Mouse (Mus musculus) neural tube, embryonic 14.5 days (tissue): Measurements from ENCODE around the gene Zbtb25. TPM values are rescaled to one million over a fixed set of nuclear protein-coding genes. Genes with fewer than 3 reads are reported as not detected.

Source experiments
- ATAC-seq: fragments of 200-750 bp; cut with Nextera tagmentation; 2 replicates; pipeline ENCODE4 v1.8.0; 2017; ENCODE audit warnings: low read depth, mild to moderate bottlenecking, moderate TSS enrichment, moderate library complexity
- H3K27ac ChIP-seq: fragments of 300-500 bp; sonication (generic); 2 replicates; pipeline ENCODE4 v1.5.1; 2014; ENCODE audit warnings: low read depth, mild to moderate bottlenecking, control low read depth, low read length, moderate library complexity, mixed read lengths
- H3K27me3 ChIP-seq: fragments of 300-500 bp; sonication (generic); 2 replicates; pipeline ENCODE4 v1.6.1; 2014; ENCODE audit warnings: low read length; ENCODE audit not compliant: control insufficient read depth, insufficient read depth
- H3K36me3 ChIP-seq: fragments of 300-500 bp; sonication (generic); 2 replicates; pipeline ENCODE4 v1.6.1; 2014; ENCODE audit warnings: low read length, mixed read lengths; ENCODE audit not compliant: control insufficient read depth, insufficient read depth
- H3K4me1 ChIP-seq: fragments of 300-500 bp; sonication (generic); 2 replicates; pipeline ENCODE4 v1.6.1; 2014; ENCODE audit warnings: low read length; ENCODE audit not compliant: control insufficient read depth, insufficient read depth
- H3K4me2 ChIP-seq: fragments of 300-500 bp; sonication (generic); 2 replicates; pipeline ENCODE4 v1.6.1; 2014; ENCODE audit warnings: mild to moderate bottlenecking, low read depth, low read length, control low read depth
- H3K4me3 ChIP-seq: fragments of 300-500 bp; sonication (generic); 2 replicates; pipeline ENCODE4 v1.5.1; 2014; ENCODE audit warnings: low read depth, low read length, control low read depth, mixed read lengths
- H3K9ac ChIP-seq: fragments of 300-500 bp; sonication (generic); replicated peaks from 2 replicates; pipeline ENCODE4 v1.6.1; 2014; ENCODE audit warnings: low read depth, mild to moderate bottlenecking, control low read depth, low read length, mixed read lengths
- H3K9me3 ChIP-seq: fragments of 300-500 bp; sonication (generic); 2 replicates; pipeline ENCODE4 v1.6.1; 2016; ENCODE audit warnings: low read length; ENCODE audit not compliant: control insufficient read depth
- WGBS: fragments of 180-500 bp; shearing (Covaris S2); extraction: QIAGEN DNeasy Blood & Tissue Kit; methylation state at CpG from one replicate; pipeline ENCODE4 v1.1.7; 2014; 5-methylcytosine and 5-hydroxymethylcytosine counted together
- polyA plus RNA-seq: library from polyadenylated mRNA; unstranded; fragments of >200 nt; fragmentation: Nextera tagmentation; extraction: Ambion mirVana; gene quantifications from 2 replicates; pipeline ENCODE4 v1.2.1, GENCODE M21; 2014

Zbtb25 gene
- polyA plus RNA-seq, 1 experiment from 2014 or later, result 16.6 TPM

GRCm38 (mm10) chr12:76310633-76311032, 58.8 kb downstream of the Zbtb25 start:
- 72% methylated on average over 6 of the region's 6 CpGs for WGBS
- no peak overlapping the region for H3K4me3 ChIP-seq
- no peaks in the 10 kb centered on the region for H3K36me3 ChIP-seq
- no peak for ATAC-seq
- H3K9me3 ChIP-seq, result no peaks in the 10 kb centered on the region
- no peak overlapping the region for H3K27ac ChIP-seq
- H3K27me3 ChIP-seq, result no peaks in the 10 kb centered on the region
- no peak overlapping the region for H3K9ac ChIP-seq
- 0 out of 2 replicates have a peak, but pooled peaks cover 3% of the 10 kb centered on the region for H3K4me1 ChIP-seq
- no peak overlapping the region for H3K4me2 ChIP-seq

GRCm38 (mm10) chr12:76310007-76310406, 59.4 kb downstream of the Zbtb25 start:
- H3K9ac ChIP-seq, result no peak overlapping the region
- no peak overlapping the region for H3K4me2 ChIP-seq
- no peak overlapping the region for H3K27ac ChIP-seq
- no peak overlapping the region for H3K4me3 ChIP-seq
- 87% methylated on average over 6 of the region's 6 CpGs for WGBS
- no peaks in the 10 kb centered on the region for H3K27me3 ChIP-seq
- no peak for ATAC-seq
- 0 out of 2 replicates have a peak, but pooled peaks cover 3% of the 10 kb centered on the region for H3K4me1 ChIP-seq
- no peaks in the 10 kb centered on the region for H3K9me3 ChIP-seq
- H3K36me3 ChIP-seq, result no peaks in the 10 kb centered on the region

GRCm38 (mm10) chr12:76308436-76308835, 61.0 kb downstream of the Zbtb25 start:
- Histone ChIP-seq H3K27ac (no peak overlapping the region), H3K27me3 (no peaks in the 10 kb centered on the region), H3K4me1 (0 out of 2 replicates have a peak, but pooled peaks cover 3% of the 10 kb centered on the region), H3K4me3 (no peak overlapping the region), H3K9ac (no peak overlapping the region), H3K36me3 (0 out of 2 replicates have a peak, but pooled peaks cover 4% of the 10 kb centered on the region), H3K9me3 (no peaks in the 10 kb centered on the region), H3K4me2 (no peak overlapping the region)
- no peak for ATAC-seq
- WGBS, result 92% methylated on average over 5 of the region's 5 CpGs

DNA sequence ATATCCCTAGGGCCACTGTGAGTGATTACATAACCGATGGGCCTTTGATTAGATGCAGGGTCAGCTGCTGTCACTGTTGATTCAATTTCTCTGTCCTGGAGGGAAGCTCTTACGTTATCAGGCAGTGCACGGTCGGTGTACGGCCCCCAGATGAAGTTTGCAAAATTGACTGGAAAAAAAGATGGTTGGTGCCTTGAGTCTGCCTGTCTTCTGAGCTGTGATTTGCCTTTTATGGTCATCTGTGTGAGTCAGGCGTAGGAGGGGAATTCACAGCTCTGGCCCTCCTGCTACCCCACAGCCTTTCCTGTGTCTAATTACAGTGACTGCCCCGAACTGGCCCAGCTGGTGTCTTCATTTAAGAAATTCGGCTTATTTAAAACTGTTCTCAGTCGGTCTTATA, 61.4 kb downstream of the Zbtb25 start:
- H3K4me3 ChIP-seq, result no peak overlapping the region
- ATAC-seq, result no peak
- 0 out of 2 replicates have a peak, but pooled peaks cover 4% of the 10 kb centered on the region for H3K36me3 ChIP-seq
- H3K4me2 ChIP-seq, result no peak overlapping the region
- 0 out of 2 replicates have a peak, but pooled peaks cover 3% of the 10 kb centered on the region for H3K4me1 ChIP-seq
- no peaks in the 10 kb centered on the region for H3K27me3 ChIP-seq
- no peak overlapping the region for H3K27ac ChIP-seq
- H3K9ac ChIP-seq, result no peak overlapping the region
- no peaks in the 10 kb centered on the region for H3K9me3 ChIP-seq
- 39% methylated on average over 9 of the region's 9 CpGs for WGBS

DNA sequence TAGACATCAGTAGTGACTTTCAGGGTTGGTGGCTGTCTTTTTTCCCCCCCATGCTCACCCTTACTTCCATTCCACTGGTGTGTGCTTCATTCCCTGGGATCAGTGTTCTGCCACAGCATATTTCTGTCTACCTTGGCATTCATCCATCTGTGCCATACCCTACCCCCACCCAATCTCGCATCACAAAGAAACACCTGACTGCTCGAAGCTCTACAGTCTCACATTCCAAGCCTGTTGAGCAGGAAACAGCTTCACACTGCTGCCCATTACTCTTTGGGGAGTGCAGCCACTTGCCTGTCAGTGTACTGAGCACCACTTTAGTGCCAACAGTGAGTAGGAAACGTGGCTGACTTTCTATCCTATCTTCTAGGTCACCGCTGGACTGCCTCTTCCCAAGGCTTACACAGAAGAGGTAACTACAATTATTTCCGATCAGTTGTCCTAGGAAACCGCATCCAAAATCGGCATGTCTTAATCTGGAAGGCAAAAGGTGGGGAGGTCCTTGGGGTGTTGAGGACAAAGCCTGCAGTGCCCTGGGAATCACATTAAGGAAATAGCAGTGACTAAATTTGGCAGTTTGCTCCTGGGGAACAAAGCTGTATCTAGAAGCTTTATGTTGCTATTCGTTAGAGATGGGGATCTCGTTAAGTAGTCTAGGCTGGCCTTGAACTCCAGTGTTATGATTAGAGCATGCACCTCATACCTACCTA, 62.4 kb downstream of the Zbtb25 start:
- Histone ChIP-seq H3K36me3 (0 out of 2 replicates have a peak, but pooled peaks cover 4% of the 10 kb centered on the region), H3K9me3 (no peaks in the 10 kb centered on the region), H3K27me3 (no peaks in the 10 kb centered on the region), H3K27ac (no peak overlapping the region), H3K9ac (no peak overlapping the region), H3K4me2 (no peak overlapping the region), H3K4me3 (no peak overlapping the region), H3K4me1 (0 out of 2 replicates have a peak, but pooled peaks cover 3% of the 10 kb centered on the region)
- 84% methylated on average over 9 of the region's 9 CpGs for WGBS
- ATAC-seq, result no peak; the same call in 1 of the 2 replicates

GRCm38 (mm10) chr12:76305107-76305506, 64.3 kb downstream of the Zbtb25 start:
- Histone ChIP-seq H3K27ac (no peak overlapping the region), H3K9ac (no peak overlapping the region), H3K4me2 (no peak overlapping the region), H3K36me3 (peaks cover 9% of the 10 kb centered on the region; the same call in 1 of the 2 replicates), H3K27me3 (no peaks in the 10 kb centered on the region), H3K4me3 (no peak overlapping the region), H3K4me1 (0 out of 2 replicates have a peak, but pooled peaks cover 3% of the 10 kb centered on the region), H3K9me3 (no peaks in the 10 kb centered on the region)
- ATAC-seq, result no peak
- WGBS, result 91% methylated on average over 8 of the region's 8 CpGs

DNA sequence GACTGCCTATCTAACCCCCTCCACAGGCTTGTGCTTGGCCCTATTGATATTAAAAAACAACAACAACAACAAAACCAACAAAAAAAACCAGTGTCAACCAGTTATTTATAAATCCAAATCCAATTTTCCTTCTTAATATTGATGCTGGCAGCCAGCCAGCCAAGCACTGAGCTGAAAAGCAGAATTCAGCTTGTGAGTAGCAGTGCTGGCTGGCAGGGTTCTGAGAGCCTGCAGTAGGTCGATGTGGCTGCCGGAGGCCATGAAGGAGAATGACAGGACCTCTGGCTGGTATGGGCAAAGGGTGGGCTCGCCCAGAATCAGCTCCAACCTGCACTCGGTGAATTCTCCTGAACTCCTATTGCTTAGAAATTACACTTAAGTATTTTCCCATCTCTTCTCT, 65.2 kb downstream of the Zbtb25 start:
- 0 out of 2 replicates have a peak, but pooled peaks cover 3% of the 10 kb centered on the region for H3K4me1 ChIP-seq
- peaks cover 9% of the 10 kb centered on the region; the same call in 1 of the 2 replicates for H3K36me3 ChIP-seq
- H3K9me3 ChIP-seq, result no peaks in the 10 kb centered on the region
- ATAC-seq, result no peak
- no peak overlapping the region for H3K4me2 ChIP-seq
- no peak overlapping the region for H3K9ac ChIP-seq
- H3K27ac ChIP-seq, result no peak overlapping the region
- H3K4me3 ChIP-seq, result no peak overlapping the region
- H3K27me3 ChIP-seq, result no peaks in the 10 kb centered on the region
- 77% methylated on average over 4 of the region's 4 CpGs for WGBS

DNA sequence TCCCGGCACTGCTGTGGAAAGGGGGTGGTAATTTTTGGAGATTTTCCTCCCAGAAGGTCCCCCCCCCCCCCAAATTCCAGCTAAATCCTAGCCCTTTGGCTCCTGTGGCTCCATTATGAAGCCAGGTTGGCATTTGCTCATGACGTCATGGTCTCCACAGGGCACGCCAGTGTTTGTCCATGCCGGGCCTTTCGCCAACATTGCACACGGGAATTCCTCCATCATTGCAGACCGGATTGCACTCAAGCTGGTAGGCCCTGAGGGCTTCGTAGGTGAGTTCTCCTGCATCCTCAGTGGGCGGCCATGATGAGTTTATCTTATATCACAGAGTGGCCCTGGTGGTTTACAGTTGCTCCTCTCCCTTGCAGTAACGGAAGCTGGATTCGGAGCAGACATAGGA, 65.9 kb downstream of the Zbtb25 start:
- H3K4me1 ChIP-seq, result 0 out of 2 replicates have a peak, but pooled peaks cover 3% of the 10 kb centered on the region
- no peak overlapping the region for H3K27ac ChIP-seq
- H3K4me3 ChIP-seq, result no peak overlapping the region
- WGBS, result 90% methylated on average over 11 of the region's 11 CpGs
- H3K9me3 ChIP-seq, result no peaks in the 10 kb centered on the region
- ATAC-seq, result no peak
- H3K36me3 ChIP-seq, result peaks cover 9% of the 10 kb centered on the region; the same call in 1 of the 2 replicates
- H3K9ac ChIP-seq, result no peak overlapping the region
- H3K4me2 ChIP-seq, result no peak overlapping the region
- no peaks in the 10 kb centered on the region for H3K27me3 ChIP-seq

DNA sequence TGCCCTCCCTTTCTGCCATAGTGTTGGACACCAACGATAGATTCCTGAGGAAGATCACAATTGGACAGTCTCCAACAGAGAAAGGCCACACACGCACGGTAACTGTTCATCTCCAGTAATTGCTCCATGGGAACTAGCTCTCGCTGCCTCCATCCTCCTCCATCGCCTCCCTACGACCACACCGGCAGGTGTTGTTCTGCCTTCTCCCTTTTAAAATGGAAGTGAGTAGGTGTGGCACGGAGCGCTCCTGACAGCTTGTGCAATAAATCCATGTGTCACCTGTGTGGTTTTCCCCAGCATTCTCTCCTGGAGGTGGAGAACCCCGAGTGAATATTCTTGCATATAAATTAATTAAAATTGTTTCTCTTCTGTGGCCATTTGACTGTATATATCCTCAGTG, 69.0 kb downstream of the Zbtb25 start:
- H3K4me2 ChIP-seq, result no peak overlapping the region
- H3K4me1 ChIP-seq, result no peaks in the 10 kb centered on the region
- H3K9ac ChIP-seq, result no peak overlapping the region
- no peak for ATAC-seq
- H3K9me3 ChIP-seq, result no peaks in the 10 kb centered on the region
- H3K4me3 ChIP-seq, result no peak overlapping the region
- 88% methylated on average over 10 of the region's 10 CpGs for WGBS
- no peak overlapping the region for H3K27ac ChIP-seq
- peaks cover 12% of the 10 kb centered on the region; the same call in 1 of the 2 replicates for H3K36me3 ChIP-seq
- no peaks in the 10 kb centered on the region for H3K27me3 ChIP-seq
